Mouse (Mus musculus) liver, postnatal 0 days (tissue): ENCODE measurements around the gene Igfbp2. TPM values are rescaled to one million over a fixed set of nuclear protein-coding genes. Genes with fewer than 3 reads are reported as not detected.
A peak's percentile ranks its signal among the peaks of the same experiment; 100 is the strongest.

Experiments used
- ATAC-seq: fragments of 200-750 bp; cut with Nextera tagmentation; 2 replicates; pipeline ENCODE4 v1.8.0; 2017; ENCODE audit warnings: mild to moderate bottlenecking, moderate library complexity
- DNase-seq: peaks from one replicate; pipeline ENCODE4 v3.0.0-alpha.2; 2016
- H3K27ac ChIP-seq: fragments of 300-500 bp; sonication (generic); 2 replicates; pipeline ENCODE4 v1.5.1; 2014; ENCODE audit warnings: antibody characterized with exemption, moderate library complexity, mild to moderate bottlenecking, low read depth
- H3K27me3 ChIP-seq: fragments of 300-500 bp; sonication (generic); 2 replicates; pipeline ENCODE4 v1.6.1; 2014; ENCODE audit warnings: low read length, control low read depth, mixed read lengths; ENCODE audit not compliant: insufficient read depth
- H3K36me3 ChIP-seq: fragments of 300-500 bp; sonication (generic); replicated peaks from 2 replicates; pipeline ENCODE4 v1.6.1; 2014; ENCODE audit warnings: mild to moderate bottlenecking, control low read depth, low read length, moderate library complexity, mixed read lengths; ENCODE audit not compliant: insufficient read depth
- H3K4me1 ChIP-seq: fragments of 300-500 bp; sonication (generic); 2 replicates; pipeline ENCODE4 v1.6.1; 2014; ENCODE audit warnings: antibody characterized with exemption, mild to moderate bottlenecking, control low read depth; ENCODE audit not compliant: insufficient read depth
- H3K4me2 ChIP-seq: fragments of 300-500 bp; sonication (generic); 2 replicates; pipeline ENCODE4 v1.6.1; 2014; ENCODE audit warnings: low read depth, mild to moderate bottlenecking, low read length, moderate library complexity, mixed read lengths
- H3K4me3 ChIP-seq: fragments of 300-500 bp; sonication (generic); 2 replicates; pipeline ENCODE4 v1.5.1; 2014; ENCODE audit warnings: low read depth, low read length
- H3K9ac ChIP-seq: fragments of 300-500 bp; sonication (generic); replicated peaks from 2 replicates; pipeline ENCODE4 v1.6.1; 2014; ENCODE audit warnings: mild to moderate bottlenecking, moderate library complexity
- H3K9me3 ChIP-seq: fragments of 300-500 bp; sonication (generic); 2 replicates; pipeline ENCODE4 v1.6.1; 2016; ENCODE audit warnings: mild to moderate bottlenecking, control low read depth, low read length, mixed read lengths
- CTCF ChIP-seq: sonication (generic); IDR thresholded peaks from 2 replicates; pipeline ENCODE4 v1.5.1; 2016; ENCODE audit warnings: antibody characterized with exemption, low read depth
- EP300 ChIP-seq: IDR thresholded peaks from 2 replicates; pipeline ENCODE4 v1.6.1; 2016; ENCODE audit warnings: antibody characterized with exemption, low read depth, mild to moderate bottlenecking
- WGBS: fragments of 180-500 bp; shearing (Covaris S2); extraction: QIAGEN DNeasy Blood & Tissue Kit; methylation state at CpG from one replicate; pipeline ENCODE4 v1.1.7; 2014; ENCODE audit not compliant: insufficient replicate concordance; 5-methylcytosine and 5-hydroxymethylcytosine counted together
- polyA plus RNA-seq: library from polyadenylated mRNA; unstranded; fragments of >200 nt; fragmentation: Nextera tagmentation; extraction: Ambion mirVana; gene quantifications from 2 replicates; pipeline ENCODE4 v1.2.1, GENCODE M21; 2015

Gene Igfbp2
- polyA plus RNA-seq, 1 experiment from 2014 or later: 3,364 TPM

DNA sequence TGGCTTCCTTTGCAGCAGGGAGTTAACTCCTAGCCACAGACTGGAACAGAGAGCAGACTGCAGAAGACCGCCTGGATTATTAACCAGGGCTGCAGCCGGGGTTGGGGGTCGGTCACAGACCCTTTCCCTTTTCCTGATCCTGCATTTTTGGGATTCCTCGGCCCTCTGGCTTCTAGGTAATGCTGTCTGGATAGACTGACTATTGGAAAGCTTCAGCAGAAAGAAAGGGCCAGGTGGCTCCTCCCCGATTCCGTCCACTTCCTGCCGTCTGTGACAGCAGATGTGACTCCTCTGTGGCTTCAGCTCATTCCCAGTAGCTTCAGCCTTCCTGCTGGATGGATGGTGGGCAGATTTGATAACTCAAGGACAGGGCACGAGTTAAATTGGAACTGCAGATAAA lies 19.3 kb upstream of the Igfbp2 start:
- DNase-seq: no peak
- Histone ChIP-seq H3K4me3 (no peak overlapping the region), H3K27ac (no peak overlapping the region), H3K9ac (no peak overlapping the region), H3K9me3 (no peaks in the 10 kb centered on the region), H3K27me3 (no peaks in the 10 kb centered on the region), H3K36me3 (no peaks in the 10 kb centered on the region), H3K4me2 (no peak overlapping the region), H3K4me1 (no peaks in the 10 kb centered on the region)
- TF ChIP-seq CTCF (no peak), EP300 (no peak)
- 39% methylated on average over 8 of the region's 8 CpGs for WGBS
- ATAC-seq: no peak

DNA sequence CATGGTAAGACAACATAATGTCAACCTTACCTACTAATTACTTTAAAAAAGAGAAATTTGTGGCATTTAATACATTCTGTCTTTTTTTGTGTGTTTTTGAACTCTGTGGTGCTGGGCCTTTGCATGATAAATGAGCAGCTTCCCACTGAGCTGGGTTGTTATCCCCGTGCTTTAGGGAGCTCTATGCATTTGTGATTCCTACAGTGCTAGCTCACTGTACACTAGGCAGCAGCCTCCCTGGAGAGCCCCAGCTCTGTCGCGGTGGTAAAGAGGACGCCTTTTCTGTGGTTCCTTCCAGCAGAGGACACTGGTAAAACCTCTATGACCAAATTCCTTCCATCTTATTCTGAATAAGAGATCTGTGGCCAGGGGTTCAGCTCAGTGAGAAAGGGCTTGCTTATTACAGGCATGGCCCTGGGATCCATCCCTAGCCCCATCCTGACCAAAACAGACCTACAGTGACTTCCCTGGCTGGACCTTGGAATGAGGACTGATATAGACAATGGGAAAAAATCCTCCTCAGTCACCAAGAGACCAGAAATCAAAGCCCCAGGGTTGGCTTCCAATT lies 18.7 kb upstream of the Igfbp2 start:
- 0 out of 2 replicates have a peak overlapping the region, but pooled peaks have one; percentile 49 for H3K27ac ChIP-seq
- ATAC-seq (no peak), DNase-seq (no peak)
- no peaks in the 10 kb centered on the region for H3K36me3 ChIP-seq
- H3K9ac ChIP-seq: no peak overlapping the region
- H3K9me3 ChIP-seq: no peaks in the 10 kb centered on the region
- no peak overlapping the region for H3K4me2 ChIP-seq
- 40% methylated on average over 4 of the region's 4 CpGs for WGBS
- no peak overlapping the region for H3K4me3 ChIP-seq
- H3K27me3 ChIP-seq: no peaks in the 10 kb centered on the region
- TF ChIP-seq EP300 (no peak), CTCF (no peak)
- H3K4me1 ChIP-seq: no peaks in the 10 kb centered on the region

DNA sequence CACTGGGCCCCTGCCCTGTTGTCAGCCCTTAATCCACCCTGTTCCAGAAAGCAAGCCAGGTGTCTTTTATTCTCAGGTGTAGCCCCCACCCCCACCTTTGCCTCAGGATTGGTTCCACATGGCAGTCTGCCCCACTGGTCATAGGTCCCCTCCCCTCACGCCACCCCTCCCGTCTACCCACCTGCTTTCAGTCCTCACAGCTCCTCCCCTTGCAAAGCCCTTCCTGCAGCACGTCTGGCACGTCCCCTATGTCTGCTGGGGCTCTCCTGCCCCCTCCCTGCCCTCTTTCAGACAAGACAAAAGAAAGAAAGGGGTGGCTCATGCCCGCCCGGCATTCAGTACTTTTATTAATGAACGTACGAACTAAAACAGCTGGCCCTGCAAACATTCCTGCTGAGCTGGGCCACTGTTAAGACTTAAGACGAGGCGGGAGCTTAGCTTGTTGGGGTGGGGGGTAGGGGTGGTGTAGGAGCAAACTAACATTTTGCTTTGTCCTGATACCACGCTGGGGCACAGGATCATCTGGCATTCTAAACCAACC lies 18.2 kb upstream of the Igfbp2 start:
- Histone ChIP-seq H3K9me3 (no peaks in the 10 kb centered on the region), H3K4me3 (no peak overlapping the region), H3K9ac (no peak overlapping the region), H3K27me3 (no peaks in the 10 kb centered on the region), H3K4me1 (no peaks in the 10 kb centered on the region), H3K36me3 (no peaks in the 10 kb centered on the region), H3K4me2 (no peak overlapping the region), H3K27ac (peak overlapping the region; percentile 57)
- TF ChIP-seq CTCF: no peak
- no peak for TF ChIP-seq EP300
- peak; percentile 50 for DNase-seq
- 51% methylated on average over 11 of the region's 11 CpGs for WGBS
- peak; percentile 46 for ATAC-seq

DNA sequence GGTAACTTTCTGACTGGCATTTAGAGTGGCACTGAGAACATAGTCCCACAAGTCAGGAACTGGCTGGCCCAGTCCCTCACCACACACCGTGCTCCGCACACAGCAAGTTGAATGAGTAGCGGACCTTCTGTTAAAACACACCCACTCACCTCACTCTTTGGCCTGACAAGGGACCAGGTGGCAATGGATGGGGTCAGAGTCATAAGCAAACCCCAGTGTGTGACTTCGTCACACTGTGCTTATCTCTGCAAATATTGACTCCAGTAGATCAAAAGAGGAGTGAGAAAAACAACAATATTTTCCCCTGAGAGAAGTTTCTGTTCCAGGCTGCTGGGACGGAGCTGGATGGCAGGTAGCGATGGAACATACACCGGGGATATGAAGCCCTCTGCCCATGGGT lies 15.0 kb upstream of the Igfbp2 start:
- no peaks in the 10 kb centered on the region for H3K4me1 ChIP-seq
- peak overlapping the region; percentile 82 for H3K27ac ChIP-seq
- no peaks in the 10 kb centered on the region for H3K36me3 ChIP-seq
- 68% methylated on average over 7 of the region's 7 CpGs for WGBS
- H3K4me2 ChIP-seq: no peak overlapping the region
- peak; percentile 76 for TF ChIP-seq EP300
- no peak for TF ChIP-seq CTCF
- H3K9ac ChIP-seq: no peak overlapping the region
- ATAC-seq: peak; percentile 94
- DNase-seq: peak; percentile 46
- H3K27me3 ChIP-seq: no peaks in the 10 kb centered on the region
- H3K4me3 ChIP-seq: no peak overlapping the region
- no peaks in the 10 kb centered on the region for H3K9me3 ChIP-seq

DNA sequence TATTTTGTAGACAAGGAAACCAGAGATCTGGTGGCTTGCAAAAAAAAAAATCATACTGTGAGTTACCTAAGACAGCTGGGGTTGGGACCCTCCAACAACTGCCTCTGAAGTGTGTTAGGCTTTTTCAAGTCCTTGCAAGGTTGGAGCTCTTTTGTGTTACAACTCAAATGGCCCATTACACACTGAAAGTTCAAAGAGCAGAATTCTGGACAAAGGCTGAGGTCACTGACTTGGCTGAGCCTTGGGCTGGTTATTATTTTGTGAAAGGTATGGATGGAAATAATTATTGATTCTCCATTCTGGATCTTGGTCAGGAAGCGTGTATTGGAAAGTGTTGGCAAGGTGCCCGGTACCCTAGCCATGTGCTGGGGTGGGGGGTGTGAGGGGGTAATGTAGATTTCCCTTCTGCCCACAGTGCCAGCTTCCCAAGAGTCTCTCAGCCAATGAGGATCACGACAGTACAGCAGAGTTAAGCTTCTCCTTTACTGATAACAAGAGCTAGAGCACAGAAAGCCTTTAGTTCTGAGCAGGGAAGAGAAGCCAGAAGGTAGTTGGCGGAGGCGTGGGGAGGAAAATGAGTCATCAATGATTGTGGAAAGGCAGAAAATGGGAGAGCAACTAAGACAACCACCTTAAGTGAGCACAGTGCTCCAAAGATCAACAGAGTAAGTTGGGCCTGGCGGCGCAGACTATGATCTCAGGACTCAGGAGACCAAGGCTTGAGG lies 14.2 kb upstream of the Igfbp2 start:
- WGBS: 79% methylated on average over 7 of the region's 7 CpGs
- H3K4me2 ChIP-seq: no peak overlapping the region
- peak overlapping the region; percentile 82 for H3K27ac ChIP-seq
- no peaks in the 10 kb centered on the region for H3K9me3 ChIP-seq
- ATAC-seq: peak; percentile 11; the same call in 1 of the 2 replicates
- H3K27me3 ChIP-seq: no peaks in the 10 kb centered on the region
- H3K9ac ChIP-seq: no peak overlapping the region
- DNase-seq: no peak
- peaks cover 2% of the 10 kb centered on the region; the same call in 1 of the 2 replicates for H3K4me1 ChIP-seq
- no peaks in the 10 kb centered on the region for H3K36me3 ChIP-seq
- H3K4me3 ChIP-seq: no peak overlapping the region
- TF ChIP-seq EP300 (0 out of 2 replicates have a peak, but pooled peaks have one; percentile 17), CTCF (no peak)

DNA sequence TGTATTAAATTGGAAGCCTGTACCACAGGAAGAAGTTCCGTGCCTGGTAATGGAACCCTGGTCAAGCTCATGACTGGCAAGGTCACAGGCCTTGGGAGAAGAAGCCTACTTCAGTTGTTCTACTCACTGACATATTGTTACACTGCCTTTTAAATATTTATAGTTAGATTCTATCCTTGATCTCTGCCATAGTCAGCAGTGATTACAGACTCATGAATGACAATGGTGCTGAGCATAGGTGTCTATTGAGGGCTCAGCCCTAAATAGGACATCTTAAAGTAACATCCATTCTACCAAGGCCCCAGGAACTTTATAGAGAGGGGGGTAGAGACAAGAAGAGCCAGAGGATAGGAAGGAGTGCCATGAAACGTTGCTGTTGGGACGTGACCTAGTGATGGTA lies 13.2 kb upstream of the Igfbp2 start:
- no peak for TF ChIP-seq CTCF
- no peak for TF ChIP-seq EP300
- WGBS: 74% methylated on average over 3 of the region's 3 CpGs
- no peak overlapping the region for H3K27ac ChIP-seq
- ATAC-seq (no peak), DNase-seq (no peak)
- no peaks in the 10 kb centered on the region for H3K27me3 ChIP-seq
- peaks cover 4% of the 10 kb centered on the region; the same call in 1 of the 2 replicates for H3K4me1 ChIP-seq
- H3K4me3 ChIP-seq: no peak overlapping the region
- no peaks in the 10 kb centered on the region for H3K36me3 ChIP-seq
- no peak overlapping the region for H3K4me2 ChIP-seq
- H3K9me3 ChIP-seq: no peaks in the 10 kb centered on the region
- no peak overlapping the region for H3K9ac ChIP-seq
